Comparison of ENCODE assay signal across 10 mouse cellular contexts in genomic region chr12:84759063-84759462, GRCm38 (mm10). TPM values are rescaled to one million over a fixed set of nuclear protein-coding genes. Genes with fewer than 3 reads are reported as not detected.
A peak's percentile ranks its signal among the peaks of the same experiment; 100 is the strongest.
DNase-seq lines count a peak whose midpoint lies in the region; TF ChIP-seq lines count a peak whose summit lies in the region.
"Had no signal": no experiment of that assay in that cellular context is flagged by ENCODE, and none has a peak within 500 bp of the region (broad histone marks: within the 10 kb centered on the region; RNA-seq: fewer than 3 reads in every experiment).

No protein-coding gene starts in this region.

- H3K36me3 ChIP-seq in E14TG2a.4 (ENCODE audit: insufficient read depth, low read length), result peaks cover 91% of the 10 kb centered on the region

- no peak overlapping the region for H3K27ac ChIP-seq in bone marrow, adult 2 months (ENCODE audit: control insufficient read depth, insufficient read depth, low read depth, low read length, poor library complexity)
- H3K27ac ChIP-seq: hindbrain, embryonic 15.5 days; limb, embryonic 13.5 days had no signal

- H3K9me3 ChIP-seq in E14TG2a.4 (ENCODE audit: low read length), result no peaks in the 10 kb centered on the region
- H3K9me3 ChIP-seq: hindbrain, embryonic 15.5 days; limb, embryonic 13.5 days had no signal

- H3K4me3 ChIP-seq in E14TG2a.4 (replicated peaks; ENCODE audit: low read length), result no peak overlapping the region
- H3K4me3 ChIP-seq in bone marrow, adult 2 months (replicated peaks; ENCODE audit: control insufficient read depth, low read depth, low read length), result no peak overlapping the region
- H3K4me3 ChIP-seq: hindbrain, embryonic 15.5 days; limb, embryonic 13.5 days had no signal

- peak; percentile 25 to 39 for DNase-seq in kidney, postnatal 4 days
- DNase-seq in kidney, adult 9 months, result no peak
- DNase-seq in mesoderm, embryonic 11.5 days (ENCODE audit: low read depth, low spot score), result peak; percentile 49
- no peak for DNase-seq in gastrocnemius, postnatal 14 days
- no peak for DNase-seq in right cerebral cortex, adult 18-20 months
- DNase-seq: adrenal gland, postnatal 14 days had no signal

- H3K27me3 ChIP-seq in E14TG2a.4 (ENCODE audit: insufficient read depth, low read length), result no peaks in the 10 kb centered on the region
- H3K27me3 ChIP-seq: hindbrain, embryonic 15.5 days; limb, embryonic 13.5 days had no signal

- no peak for TF ChIP-seq POLR2A in bone marrow, adult 2 months (IDR thresholded peaks at IDR 0.05; ENCODE audit: borderline replicate concordance, control insufficient read depth, low read depth, low read length)

- H3K4me1 ChIP-seq in E14TG2a.4 (replicated peaks; ENCODE audit: low read depth, low read length), result peaks cover 26% of the 10 kb centered on the region
- peaks cover 2% of the 10 kb centered on the region for H3K4me1 ChIP-seq in bone marrow, adult 2 months (ENCODE audit: control insufficient read depth, insufficient read depth, low read length)
- H3K4me1 ChIP-seq: limb, embryonic 13.5 days had no signal

- 78% methylated on average over 2 of the region's 2 CpGs for WGBS in bone marrow, adult 2 months

- peak; percentile 51 for TF ChIP-seq CTCF in E14TG2a.4 (conservative IDR thresholded peaks at IDR 0.05; ENCODE audit: low read length)
- peak; percentile 20; the same call in 1 of the 2 replicates for TF ChIP-seq CTCF in bone marrow, adult 2 months (IDR thresholded peaks at IDR 0.05; ENCODE audit: control insufficient read depth, insufficient read depth, low read length)

- intact Hi-C loops in gastrocnemius, postnatal 14 days (cut with DNase I; ENCODE audit: low total_unique reads), result no loop called here

RNA-seq across cellular contexts. Expression of gene Npc2, which starts 13.9 kb away (rescaled TPM):
- 33.6 and 72.2 TPM in 2 replicates for polyA plus RNA-seq in bone marrow, adult 2 months (2011; ENCODE audit: insufficient read depth, insufficient read length, low replicate concordance, missing spikeins)
- total RNA-seq in gastrocnemius, postnatal 14 days (2021), result 10 to 100 TPM; 18.0 to 20.0 TPM

RNA-seq across cellular contexts. Expression of gene Isca2, which starts 14.0 kb away (rescaled TPM):
- polyA plus RNA-seq in bone marrow, adult 2 months (2011; ENCODE audit: insufficient read depth, insufficient read length, low replicate concordance, missing spikeins), result 83.4 and 90.0 TPM in 2 replicates
- 10 to 100 TPM; 47.4 to 50.7 TPM for total RNA-seq in gastrocnemius, postnatal 14 days (2021)

Comparison
In these comparisons a context has a peak if more than half of its experiments do, and no peak if none do; other contexts are left out.
1. DNase-seq: peak in kidney, postnatal 4 days (2 of 2) and mesoderm, embryonic 11.5 days (single experiment); none in kidney, adult 9 months (single experiment), gastrocnemius, postnatal 14 days (single experiment) and right cerebral cortex, adult 18-20 months (single experiment).